Mouse (Mus musculus) heart, adult 11 months (tissue): ENCODE measurements at regions not wholly inside any gene's neighbourhood (a gene's known extent, or its start where the extent isn't known, plus 50 kb on each side); places are given as distances from the start of the nearest gene placed in this dataset.
"Not testable (repeated sequence)": the region's sequence is repeated elsewhere in the genome, so short reads cannot be mapped to it uniquely, and the experiment has no call there.

ENCODE experiments used
- DNase-seq: peaks from one replicate; pipeline ENCODE4 v3.0.0; 2022

- no peak for DNase-seq
Observed at GRCm38 (mm10) chr11:9932360-9933265, 740.9 kb downstream of the Abca13 start.

GRCm38 (mm10) chr11:9962696-9963202 is 771.0 kb downstream of the Abca13 start:
- no peak for DNase-seq

- no peak for DNase-seq
Observed at GRCm38 (mm10) chr11:9982974-9983373, 791.2 kb downstream of the Abca13 start.

GRCm38 (mm10) chr11:9994601-9995166 is 802.9 kb downstream of the Abca13 start:
- DNase-seq, result peak; percentile 45

DNA sequence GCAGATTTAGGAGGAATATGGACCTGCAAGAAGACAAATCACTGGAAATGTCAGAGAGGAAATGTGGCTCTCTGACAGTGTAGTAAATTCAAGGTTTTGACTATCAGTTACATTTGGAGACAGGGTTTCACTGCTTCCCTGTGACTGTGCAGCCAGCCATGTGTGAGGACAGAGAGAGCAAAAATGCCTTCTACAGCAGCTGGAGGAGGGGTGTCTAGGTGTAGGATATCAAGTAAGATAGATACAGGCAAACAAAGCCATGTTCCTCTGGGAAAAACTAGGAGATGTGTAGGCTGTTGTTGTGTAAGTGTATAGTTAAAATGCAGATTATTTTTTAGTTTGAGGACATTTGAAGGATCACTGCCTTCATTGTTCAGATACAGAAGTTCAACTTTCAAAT is 803.6 kb downstream of the Abca13 start:
- DNase-seq, result peak; percentile 31

DNA sequence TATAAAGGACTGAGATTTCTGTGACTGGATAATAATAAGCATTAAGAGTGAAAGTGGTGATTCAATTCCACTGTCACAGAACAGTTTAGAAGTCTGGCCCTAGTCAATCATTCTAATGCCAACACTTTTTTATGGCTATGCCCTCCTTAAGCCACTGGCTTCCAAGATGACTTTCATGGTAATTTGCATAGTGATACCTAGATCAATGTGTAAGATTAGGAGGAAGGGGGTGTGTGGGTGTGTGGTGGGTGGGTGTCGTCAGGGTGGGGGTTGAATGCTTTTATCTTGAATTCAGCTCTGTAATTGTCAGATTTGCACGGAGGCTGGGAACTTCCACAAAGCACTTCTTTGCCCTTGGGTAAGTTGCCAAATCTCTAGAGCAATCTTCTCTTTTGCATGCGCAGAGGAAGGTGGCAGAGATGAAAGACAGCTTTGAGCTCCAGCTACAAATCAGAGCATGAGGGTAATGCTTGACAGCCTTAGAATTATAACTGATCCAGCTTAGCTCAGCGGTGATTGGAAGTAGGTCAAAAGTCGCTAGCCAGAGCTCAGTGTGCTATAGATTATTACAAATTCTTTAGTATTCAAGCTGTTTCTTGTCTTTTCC is 805.9 kb downstream of the Abca13 start:
- DNase-seq, result peak; percentile 57

GRCm38 (mm10) chr11:10002170-10002569 is 810.4 kb downstream of the Abca13 start:
- DNase-seq, result peak; percentile 90

GRCm38 (mm10) chr11:10006881-10007280 is 815.1 kb downstream of the Abca13 start:
- peak; percentile 33 for DNase-seq

DNA sequence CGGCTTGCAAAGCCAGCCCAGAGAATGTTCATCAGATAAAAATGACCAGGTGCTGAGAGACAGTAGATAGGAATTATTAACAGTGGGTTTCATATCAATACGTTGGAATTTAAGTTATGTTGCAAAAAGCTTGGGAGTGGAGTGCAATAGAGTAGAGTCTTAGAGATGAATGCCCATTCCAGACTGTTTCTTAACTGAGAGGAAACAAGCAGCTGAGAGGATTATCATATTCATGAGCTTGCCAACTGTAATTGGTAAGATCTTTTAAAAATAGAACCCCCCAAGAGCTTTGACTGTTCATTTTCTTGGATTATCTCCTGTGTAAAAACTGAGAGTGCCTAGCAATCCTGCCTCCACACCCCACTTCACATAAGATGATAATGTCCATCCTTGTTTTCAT is 854.9 kb downstream of the Abca13 start:
- no peak for DNase-seq

GRCm38 (mm10) chr11:10051584-10052210 is 860.0 kb downstream of the Abca13 start:
- DNase-seq, result no peak

DNA sequence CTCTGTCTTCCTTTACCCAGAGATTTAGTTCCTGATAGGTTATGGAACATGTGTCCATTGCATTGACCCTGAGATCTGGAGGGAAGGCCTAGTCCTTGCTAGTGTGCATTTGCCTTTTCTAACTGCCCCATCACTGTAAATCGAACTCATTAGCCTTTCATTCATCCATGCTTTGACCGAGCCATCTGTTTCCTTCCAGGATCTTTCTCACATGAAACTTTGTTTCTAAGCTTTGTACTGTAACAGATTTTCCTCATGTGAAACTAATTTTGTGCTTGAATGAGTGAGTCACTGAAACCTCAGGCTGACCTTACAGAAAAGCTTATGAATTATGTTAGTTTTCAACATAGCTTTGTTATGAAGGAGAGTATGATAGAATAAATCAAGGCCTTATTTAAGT is 880.1 kb downstream of the Abca13 start:
- DNase-seq, result no peak

DNA sequence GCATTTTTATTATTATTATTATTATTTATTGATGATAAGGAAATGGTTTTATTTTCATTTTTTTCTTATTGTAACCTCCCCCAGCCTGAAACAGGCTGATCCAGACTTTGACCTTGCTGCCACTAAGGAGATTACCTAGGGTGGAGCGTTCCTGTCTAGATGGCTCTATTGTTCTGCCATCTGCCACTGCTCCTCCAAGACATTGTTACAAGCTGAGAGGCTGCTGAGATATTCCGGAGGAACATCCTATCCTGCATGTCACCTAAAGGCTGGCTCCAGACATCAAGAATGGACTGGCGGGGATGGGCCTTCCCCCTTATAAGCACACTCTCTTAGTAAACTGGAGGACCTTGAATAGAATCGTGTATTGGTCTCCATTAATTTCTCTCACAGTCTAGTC is 896.2 kb downstream of the Abca13 start:
- DNase-seq, result no peak

- not testable (repeated sequence) for DNase-seq
Observed at GRCm38 (mm10) chr11:10102314-10102713, 910.6 kb downstream of the Abca13 start.

DNA sequence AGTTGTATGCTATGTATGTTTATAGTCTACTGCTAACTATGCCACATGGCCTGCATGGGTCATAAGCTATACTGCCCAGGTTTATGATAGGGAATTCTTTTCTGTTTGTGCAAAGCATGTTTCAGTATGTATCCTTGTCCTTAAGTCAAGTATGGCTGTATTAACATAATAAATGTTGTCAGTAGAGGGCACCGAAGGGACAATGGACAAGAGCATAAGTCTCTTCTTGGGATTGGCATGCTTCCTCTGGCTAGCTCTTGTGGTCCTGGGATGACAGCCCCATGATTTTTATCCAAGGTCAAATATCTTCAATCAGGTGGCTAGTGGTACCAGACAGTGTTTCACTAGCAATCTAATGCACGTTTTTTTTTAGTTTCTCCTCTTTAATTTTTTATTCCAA is 913.3 kb downstream of the Abca13 start:
- DNase-seq, result no peak

GRCm38 (mm10) chr11:10142161-10142560 is 950.4 kb downstream of the Abca13 start:
- no peak for DNase-seq

- no peak for DNase-seq
Observed at GRCm38 (mm10) chr11:10149160-10149559, 957.4 kb downstream of the Abca13 start.

DNA sequence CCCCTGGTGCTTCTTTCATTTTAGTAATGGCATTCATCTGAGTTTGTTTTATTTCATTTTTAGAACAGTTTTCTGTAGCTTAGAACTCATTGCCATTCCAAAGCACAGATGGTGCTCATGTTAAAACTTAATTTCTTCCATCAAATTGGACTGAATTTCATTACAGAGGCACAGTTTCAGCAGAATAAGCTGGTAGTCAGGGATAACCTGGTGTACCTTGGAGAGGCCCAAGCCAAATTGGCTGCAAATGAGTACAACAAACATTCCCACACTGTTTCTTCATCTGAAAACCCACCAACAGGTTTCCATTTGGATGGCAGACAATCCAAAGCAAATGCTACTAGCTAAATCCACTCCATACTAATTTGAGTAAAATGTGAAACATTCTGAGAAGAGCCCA is 960.2 kb upstream of the Vwc2 start:
- no peak for DNase-seq

DNA sequence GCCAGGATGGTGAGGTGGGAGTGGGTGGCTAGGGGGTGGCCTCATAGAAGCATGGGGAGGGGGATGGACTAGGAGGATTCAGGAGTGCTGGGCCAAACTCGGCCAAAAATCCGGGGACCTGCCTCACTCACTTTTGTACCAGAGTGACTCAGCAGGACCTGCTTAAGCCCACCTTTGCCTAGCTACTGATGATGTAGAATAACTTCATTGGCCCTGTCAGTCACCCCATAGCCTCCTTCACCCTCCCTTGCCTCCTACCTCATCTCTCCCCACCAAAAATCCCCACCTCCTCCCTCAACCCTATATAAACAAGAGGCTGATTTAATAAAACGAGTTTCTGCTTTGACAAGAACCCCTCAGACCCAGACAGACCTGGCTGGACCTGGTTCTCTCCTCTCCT is 920.3 kb upstream of the Vwc2 start:
- DNase-seq, result no peak

DNA sequence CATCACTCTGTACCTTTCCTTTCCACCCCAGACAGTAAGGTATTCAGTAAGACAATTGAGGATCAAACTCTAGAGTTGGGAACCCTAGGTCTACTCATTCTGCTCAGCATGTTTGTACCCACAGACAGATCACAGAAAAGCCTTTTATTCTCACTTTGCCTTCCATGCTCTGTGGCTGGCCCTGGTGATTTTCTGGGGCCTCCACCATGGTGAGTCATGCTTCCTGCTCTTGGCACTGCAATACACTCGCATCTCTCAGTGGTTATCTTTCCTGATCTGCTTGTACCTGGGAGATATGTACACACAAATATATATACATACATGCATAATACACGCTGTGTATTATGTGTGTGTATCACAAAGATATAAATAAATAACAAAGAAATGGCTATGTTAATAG is 919.2 kb upstream of the Vwc2 start:
- DNase-seq, result no peak

GRCm38 (mm10) chr11:10201021-10201420 is 913.0 kb upstream of the Vwc2 start:
- DNase-seq, result no peak

- DNase-seq, result no peak
Observed at GRCm38 (mm10) chr11:10205257-10205656, 908.8 kb upstream of the Vwc2 start.
